In genomic region chr1:89707756-89708480, GRCm38 (mm10) we compare ENCODE assay signal across 28 mouse cellular contexts.
DNase-seq lines count a peak whose midpoint lies in the region; ATAC-seq and TF ChIP-seq lines count a peak whose summit lies in the region.
"Had no signal": no experiment of that assay in that cellular context is flagged by ENCODE, and none has a peak within 500 bp of the region (broad histone marks: within the 10 kb centered on the region; RNA-seq: fewer than 3 reads in every experiment).

No protein-coding gene starts in this region.

- no peaks in the 10 kb centered on the region for H3K27me3 ChIP-seq in heart, embryonic 10.5 days (ENCODE audit: insufficient read depth, poor library complexity, severe bottlenecking)
- H3K27me3 ChIP-seq in hindbrain, postnatal 0 days (ENCODE audit: insufficient read depth, low read length): no peaks in the 10 kb centered on the region
- H3K27me3 ChIP-seq: hindbrain, embryonic 15.5 days; intestine, embryonic 15.5 days; limb, embryonic 13.5 days; lung, embryonic 15.5 days had no signal

- no peak for ATAC-seq in hindbrain, postnatal 0 days
- ATAC-seq: intestine, embryonic 15.5 days had no signal

- peak; percentile 12 to 14 for DNase-seq in heart, adult 9 months (ENCODE audit: low spot score in 2 of 2)
- DNase-seq in heart, embryonic 10.5 days (ENCODE audit: low spot score): no peak
- DNase-seq in lung, postnatal 36 days: peak; percentile 14
- no peak for DNase-seq in lung, postnatal 25 days (ENCODE audit: low spot score)
- DNase-seq in hindbrain, postnatal 0 days (ENCODE audit: low spot score): peak; percentile 38
- peak; percentile 66 for DNase-seq in retina, embryonic 14.5 days (ENCODE audit: low spot score)
- DNase-seq in spleen, postnatal 10 days (ENCODE audit: low spot score in 2 of 2): no peak
- DNase-seq: adrenal gland, postnatal 25 days; B cell, adult 2 months; cerebellum, adult 18-20 months; cerebellum, postnatal 14 days; gastrocnemius, postnatal 14 days; kidney, adult 2 months; kidney, postnatal 36 days; lung, postnatal 4 days; right cerebral cortex, postnatal 14 days; thymus, postnatal 14 days had no signal

- H3K4me1 ChIP-seq in heart, embryonic 10.5 days: peaks cover 44% of the 10 kb centered on the region
- 0 out of 2 replicates have a peak, but pooled peaks cover 4% of the 10 kb centered on the region for H3K4me1 ChIP-seq in hindbrain, postnatal 0 days (ENCODE audit: insufficient read depth, low read length)
- H3K4me1 ChIP-seq: intestine, embryonic 15.5 days; megakaryocyte, embryonic 14.5 days had no signal

- no peak overlapping the region for H3K4me3 ChIP-seq in heart, embryonic 10.5 days
- H3K4me3 ChIP-seq in hindbrain, postnatal 0 days (ENCODE audit: low read length): no peak overlapping the region
- H3K4me3 ChIP-seq: erythroblast, embryonic 14.5 days; forebrain, embryonic 12.5 days; hindbrain, embryonic 15.5 days; intestine, embryonic 15.5 days; layer of hippocampus, adult 2 months; left cerebral cortex, adult 2 months; limb, embryonic 13.5 days; lung, embryonic 15.5 days; megakaryocyte, embryonic 14.5 days; midbrain, embryonic 12.5 days had no signal

- no peaks in the 10 kb centered on the region for H3K9me3 ChIP-seq in heart, embryonic 10.5 days
- H3K9me3 ChIP-seq in hindbrain, postnatal 0 days (ENCODE audit: low read length): no peaks in the 10 kb centered on the region
- H3K9me3 ChIP-seq: forebrain, embryonic 12.5 days; hindbrain, embryonic 15.5 days; intestine, embryonic 15.5 days; limb, embryonic 13.5 days; lung, embryonic 15.5 days; megakaryocyte, embryonic 14.5 days; midbrain, embryonic 12.5 days had no signal

- no peak for TF ChIP-seq CTCF in hindbrain, postnatal 0 days (IDR thresholded peaks at IDR 0.05; ENCODE audit: low read depth)

- WGBS in heart, embryonic 10.5 days: 89% methylated on average over 15 of the region's 15 CpGs
- 35% methylated on average over 15 of the region's 15 CpGs for WGBS in hindbrain, postnatal 0 days

- H3K27ac ChIP-seq in heart, embryonic 10.5 days: no peak overlapping the region
- H3K27ac ChIP-seq in hindbrain, postnatal 0 days: no peak overlapping the region
- H3K27ac ChIP-seq: forebrain, embryonic 12.5 days; hindbrain, embryonic 15.5 days; intestine, embryonic 15.5 days; layer of hippocampus, adult 2 months; left cerebral cortex, adult 2 months; lung, embryonic 15.5 days; midbrain, embryonic 12.5 days had no signal

- H3K9ac ChIP-seq in hindbrain, postnatal 0 days (replicated peaks; ENCODE audit: low read length): no peak overlapping the region
- H3K9ac ChIP-seq: forebrain, embryonic 12.5 days; hindbrain, embryonic 15.5 days; intestine, embryonic 15.5 days; limb, embryonic 13.5 days; lung, embryonic 15.5 days; midbrain, embryonic 12.5 days had no signal

- no peak overlapping the region for H3K4me2 ChIP-seq in hindbrain, postnatal 0 days (ENCODE audit: low read depth, low read length)
- H3K4me2 ChIP-seq: forebrain, embryonic 12.5 days; hindbrain, embryonic 15.5 days; intestine, embryonic 15.5 days; limb, embryonic 13.5 days; liver, embryonic 11.5 days; lung, embryonic 15.5 days; midbrain, embryonic 12.5 days had no signal

- 0 out of 2 replicates have a peak, but pooled peaks cover 2% of the 10 kb centered on the region for H3K36me3 ChIP-seq in heart, embryonic 10.5 days
- peaks cover 4% of the 10 kb centered on the region; the same call in 1 of the 2 replicates for H3K36me3 ChIP-seq in hindbrain, postnatal 0 days (ENCODE audit: insufficient read depth, low read length)
- H3K36me3 ChIP-seq: hindbrain, embryonic 15.5 days; intestine, embryonic 15.5 days; lung, embryonic 15.5 days had no signal

Comparison
In these comparisons a context has a peak if more than half of its experiments do, and no peak if none do; other contexts are left out.
1. DNase-seq: peak in heart, adult 9 months (2 of 2), lung, postnatal 36 days (single experiment), hindbrain, postnatal 0 days (single experiment) and retina, embryonic 14.5 days (single experiment); none in heart, embryonic 10.5 days (single experiment), lung, postnatal 25 days (single experiment) and spleen, postnatal 10 days (0 of 2).